Mouse (Mus musculus) C2C12 (cell line): ENCODE data around the gene Med23.

Experiments used
- CTCF ChIP-seq: IDR thresholded peaks from one replicate; pipeline ENCODE4 v1.5.1; 2011; ENCODE audit not compliant: control insufficient read depth, insufficient read depth, insufficient read length
- MYOD1 ChIP-seq: IDR thresholded peaks from one replicate; pipeline ENCODE4 v1.6.1; 2011; ENCODE audit warnings: low read depth; ENCODE audit not compliant: control insufficient read depth, insufficient read length
- MYOG ChIP-seq: IDR thresholded peaks from one replicate; pipeline ENCODE4 v1.6.1; 2011; ENCODE audit not compliant: control insufficient read depth, insufficient read length; ENCODE audit errors: extremely low read depth

GRCm38 (mm10) chr10:24948278-24948677, 78.5 kb downstream of the Med23 start:
- no peak for TF ChIP-seq MYOG
- no peak for TF ChIP-seq CTCF
- TF ChIP-seq MYOD1, result no peak
